ENCODE assay signal across 22 mouse cellular contexts in the genomic region with DNA sequence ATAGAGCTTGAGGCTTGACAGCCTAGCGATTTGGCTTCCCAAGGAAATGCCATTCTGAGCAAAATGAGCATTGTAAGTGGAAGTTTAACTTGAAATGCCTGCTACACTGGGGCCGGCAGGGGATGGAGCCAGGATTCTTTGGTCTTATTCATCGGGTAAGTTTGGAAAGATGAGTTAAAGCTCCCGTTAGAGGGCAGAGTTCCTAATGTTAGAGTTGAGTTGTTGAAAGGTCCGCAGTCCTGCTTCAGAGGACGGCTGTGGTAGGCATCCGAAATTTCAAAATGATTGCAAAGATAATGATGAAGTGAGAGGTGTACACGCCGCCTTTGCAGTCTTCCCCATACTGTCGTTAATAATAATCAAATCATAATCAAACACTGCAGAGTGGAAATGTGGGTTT.
"Had no signal": no experiment of that assay in that cellular context is flagged by ENCODE, and none has a peak within 500 bp of the region (broad histone marks: within the 10 kb centered on the region; RNA-seq: fewer than 3 reads in every experiment).

No protein-coding gene starts in this region.

- H3K4me1 ChIP-seq: limb, embryonic 12.5 days; limb, embryonic 15.5 days; liver, embryonic 15.5 days; megakaryocyte, embryonic 14.5 days; midbrain, embryonic 12.5 days; midbrain, embryonic 15.5 days; neural tube, embryonic 12.5 days; neural tube, embryonic 15.5 days had no signal

- H3K9me3 ChIP-seq: limb, embryonic 12.5 days; limb, embryonic 15.5 days; liver, embryonic 15.5 days; megakaryocyte, embryonic 14.5 days; midbrain, embryonic 12.5 days; midbrain, embryonic 15.5 days; neural tube, embryonic 12.5 days; neural tube, embryonic 15.5 days had no signal

- H3K27ac ChIP-seq: kidney, postnatal 0 days; limb, embryonic 12.5 days; limb, embryonic 15.5 days; liver, embryonic 15.5 days; macrophage; midbrain, embryonic 12.5 days; midbrain, embryonic 15.5 days; neural tube, embryonic 12.5 days; neural tube, embryonic 15.5 days; stomach, postnatal 0 days had no signal

- ATAC-seq: intestine, postnatal 0 days; midbrain, embryonic 15.5 days had no signal

- DNase-seq: kidney, adult 2 months; kidney, postnatal 25 days; left cerebral cortex, postnatal 4 days; lung, adult 2 months; right cerebral cortex, adult 18-20 months; right cerebral cortex, postnatal 14 days; right cerebral cortex, postnatal 4 days; thymus, adult 2 months; thymus, postnatal 25 days had no signal

- H3K4me2 ChIP-seq: limb, embryonic 12.5 days; limb, embryonic 15.5 days; liver, embryonic 11.5 days; liver, embryonic 15.5 days; midbrain, embryonic 12.5 days; midbrain, embryonic 15.5 days; neural tube, embryonic 12.5 days; neural tube, embryonic 15.5 days had no signal

- H3K27me3 ChIP-seq: limb, embryonic 12.5 days; limb, embryonic 15.5 days; liver, embryonic 15.5 days; megakaryocyte, embryonic 14.5 days; midbrain, embryonic 12.5 days; midbrain, embryonic 15.5 days; neural tube, embryonic 12.5 days; neural tube, embryonic 15.5 days had no signal

- H3K36me3 ChIP-seq: liver, embryonic 15.5 days had no signal

- H3K9ac ChIP-seq: limb, embryonic 12.5 days; limb, embryonic 15.5 days; liver, embryonic 15.5 days; midbrain, embryonic 12.5 days; midbrain, embryonic 15.5 days; neural tube, embryonic 12.5 days; neural tube, embryonic 15.5 days had no signal

- H3K4me3 ChIP-seq: limb, embryonic 12.5 days; limb, embryonic 15.5 days; liver, embryonic 15.5 days; megakaryocyte, embryonic 14.5 days; midbrain, embryonic 12.5 days; midbrain, embryonic 15.5 days; neural tube, embryonic 12.5 days; neural tube, embryonic 15.5 days had no signal
